Mouse (Mus musculus): ENCODE measurements around the gene Klk1b1.
"Not testable (repeated sequence)": the region's sequence is repeated elsewhere in the genome, so short reads cannot be mapped to it uniquely, and the experiment has no call there.

Klk1b1 gene

DNA sequence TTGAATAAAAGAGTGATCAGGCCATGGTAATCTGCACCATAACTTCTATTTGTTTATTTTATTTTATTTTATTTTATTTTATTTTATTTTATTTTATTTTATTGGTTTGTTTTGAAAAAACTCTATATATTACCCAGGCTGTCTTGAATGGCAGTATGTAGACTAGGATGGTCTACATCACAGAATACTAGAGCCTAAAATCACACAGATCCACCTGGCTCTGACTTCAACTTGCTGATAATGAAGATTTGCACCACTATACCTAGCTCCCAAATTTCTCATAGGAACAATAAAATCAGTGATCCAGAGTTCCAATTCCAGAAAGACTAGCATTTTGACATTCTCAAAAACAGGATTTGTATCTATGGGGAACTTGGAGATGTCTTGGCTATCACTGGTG lies 45.3 kb downstream of the Klk1b1 start, which contains the start of gene Klk1b26:
Gene Klk1b26 (plus strand): TSS at position 301 of the 400 bp plus-strand sequence.
- DNase-seq, result not testable (repeated sequence)

DNA sequence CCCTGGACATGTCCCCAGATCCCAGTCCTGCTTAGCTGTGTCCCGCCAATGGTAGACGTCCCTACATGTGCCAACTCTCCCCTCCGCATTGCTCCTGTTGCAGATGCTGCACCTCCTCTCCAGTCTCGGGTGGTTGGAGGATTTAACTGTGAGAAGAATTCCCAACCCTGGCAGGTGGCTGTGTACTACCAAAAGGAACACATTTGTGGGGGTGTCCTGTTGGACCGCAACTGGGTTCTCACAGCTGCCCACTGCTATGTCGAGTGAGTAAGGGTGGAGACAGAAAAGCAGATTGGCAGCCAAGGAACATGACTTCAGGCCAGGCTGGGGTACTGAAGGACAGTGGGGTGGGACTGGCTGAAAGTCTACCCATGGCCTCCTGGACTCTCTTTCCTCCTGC lies 48.1 kb downstream of the Klk1b1 start:
- not testable (repeated sequence) for DNase-seq

DNA sequence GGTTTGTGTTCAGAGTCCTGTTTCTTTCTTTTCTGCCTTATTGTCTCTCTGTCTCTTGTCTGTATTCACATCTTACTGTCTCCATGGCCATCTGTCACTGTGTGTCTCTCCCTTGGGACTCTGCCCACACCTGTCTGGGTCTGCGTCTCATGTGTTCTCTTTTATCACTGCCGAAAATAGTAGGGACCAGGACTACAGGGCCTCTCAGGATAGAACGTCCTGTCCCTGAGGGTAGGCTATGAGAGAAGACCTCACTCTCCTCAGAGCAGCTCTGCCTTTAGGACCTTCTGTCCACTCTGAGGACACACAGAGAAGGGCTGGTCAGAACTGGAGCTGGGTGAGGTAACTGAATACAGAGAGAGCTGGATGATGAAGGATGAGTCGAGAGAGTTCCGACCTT lies 48.5 kb downstream of the Klk1b1 start:
- DNase-seq, result no peak

Measured in kidney, postnatal 36 days (tissue).